Mouse (Mus musculus) bone marrow, adult 2 months (tissue): ENCODE results near the gene Spsb4. TPM values are rescaled to one million over a fixed set of nuclear protein-coding genes. Genes with fewer than 3 reads are reported as not detected.

Experiments used
- H3K27ac ChIP-seq: fragments of 200-500 bp; 2 replicates; pipeline ENCODE4 v1.5.1; 2012; ENCODE audit warnings: low read depth, mild to moderate bottlenecking, control low read depth, inconsistent platforms, low read length; ENCODE audit not compliant: control insufficient read depth, poor library complexity, insufficient read depth
- H3K4me1 ChIP-seq: fragments of 200-500 bp; 2 replicates; pipeline ENCODE4 v1.6.1; 2011; ENCODE audit warnings: low read length; ENCODE audit not compliant: control insufficient read depth, insufficient read depth
- H3K4me3 ChIP-seq: fragments of 200-500 bp; replicated peaks from 2 replicates; pipeline ENCODE3; 2011; ENCODE audit warnings: mild to moderate bottlenecking, low read depth, low read length, control low read depth; ENCODE audit not compliant: control insufficient read depth
- CTCF ChIP-seq: fragments of 200-500 bp; IDR thresholded peaks from 2 replicates; pipeline ENCODE4 v1.5.1; 2011; ENCODE audit warnings: low read length, control low read depth; ENCODE audit not compliant: control insufficient read depth, insufficient read depth
- POLR2A ChIP-seq: fragments of 200-500 bp; IDR thresholded peaks from 2 replicates; pipeline ENCODE4 v1.6.1; 2011; ENCODE audit warnings: low read depth, mild to moderate bottlenecking, control low read depth, low read length, borderline replicate concordance; ENCODE audit not compliant: control insufficient read depth
- WGBS: fragments of 180-500 bp; shearing (Covaris S2); methylation state at CpG from one replicate; pipeline ENCODE4 v1.1.7; 2018; 5-methylcytosine and 5-hydroxymethylcytosine counted together
- polyA plus RNA-seq: library from polyadenylated mRNA; stranded (reverse); fragments of >200 nt; gene quantifications from 2 replicates; pipeline ENCODE4 v1.2.4, GENCODE M21; 2011; ENCODE audit warnings: low replicate concordance; ENCODE audit not compliant: missing spikeins, insufficient read depth, insufficient read length

The Spsb4 gene
- polyA plus RNA-seq, 1 experiment: 1.5 TPM

GRCm38 (mm10) chr9:97046240-97046639, 27.6 kb upstream of the Spsb4 start:
- no peak overlapping the region for H3K27ac ChIP-seq
- WGBS: 80% methylated on average over 4 of the region's 4 CpGs
- H3K4me3 ChIP-seq: no peak overlapping the region

GRCm38 (mm10) chr9:97041633-97042032, 23.0 kb upstream of the Spsb4 start:
- WGBS: 44% methylated on average over 8 of the region's 8 CpGs
- H3K4me3 ChIP-seq: no peak overlapping the region

More at GRCm38 (mm10) chr9:97046240-97046639, 27.6 kb upstream of the Spsb4 start:
- TF ChIP-seq POLR2A: no peak
- no peak for TF ChIP-seq CTCF
- no peaks in the 10 kb centered on the region for H3K4me1 ChIP-seq

GRCm38 (mm10) chr9:97038010-97038409, 19.4 kb upstream of the Spsb4 start:
- Histone ChIP-seq H3K4me1 (no peaks in the 10 kb centered on the region), H3K4me3 (no peak overlapping the region), H3K27ac (no peak overlapping the region)
- WGBS: 51% methylated on average over 3 of the region's 3 CpGs
- TF ChIP-seq POLR2A (no peak), CTCF (no peak)

More at GRCm38 (mm10) chr9:97041633-97042032, 23.0 kb upstream of the Spsb4 start:
- Histone ChIP-seq H3K27ac (no peak overlapping the region), H3K4me1 (no peaks in the 10 kb centered on the region)
- TF ChIP-seq CTCF (no peak), POLR2A (no peak)

GRCm38 (mm10) chr9:97036656-97037055, 18.0 kb upstream of the Spsb4 start:
- TF ChIP-seq CTCF (no peak), POLR2A (no peak)
- H3K27ac ChIP-seq: no peak overlapping the region
- no peaks in the 10 kb centered on the region for H3K4me1 ChIP-seq
- WGBS: 82% methylated on average over 7 of the region's 7 CpGs
- H3K4me3 ChIP-seq: no peak overlapping the region

- Histone ChIP-seq H3K4me1 (no peaks in the 10 kb centered on the region), H3K27ac (no peak overlapping the region), H3K4me3 (no peak overlapping the region)
- TF ChIP-seq POLR2A (no peak), CTCF (no peak)
- WGBS: 65% methylated on average over 12 of the region's 12 CpGs
Measured at GRCm38 (mm10) chr9:97027361-97027760, 8.7 kb upstream of the Spsb4 start.

GRCm38 (mm10) chr9:97026006-97026405, 7.4 kb upstream of the Spsb4 start:
- WGBS: 80% methylated on average over 4 of the region's 4 CpGs
- Histone ChIP-seq H3K4me3 (no peak overlapping the region), H3K27ac (no peak overlapping the region), H3K4me1 (no peaks in the 10 kb centered on the region)
- TF ChIP-seq CTCF (no peak), POLR2A (no peak)

GRCm38 (mm10) chr9:97024451-97024850, 5.8 kb upstream of the Spsb4 start:
- H3K27ac ChIP-seq: no peak overlapping the region
- no peak overlapping the region for H3K4me3 ChIP-seq
- 87% methylated on average over 7 of the region's 7 CpGs for WGBS
- H3K4me1 ChIP-seq: no peaks in the 10 kb centered on the region
- no peak for TF ChIP-seq CTCF
- no peak for TF ChIP-seq POLR2A

GRCm38 (mm10) chr9:97022948-97023347, 4.3 kb upstream of the Spsb4 start:
- TF ChIP-seq CTCF (no peak), POLR2A (no peak)
- Histone ChIP-seq H3K27ac (no peak overlapping the region), H3K4me3 (no peak overlapping the region), H3K4me1 (peaks cover 2% of the 10 kb centered on the region; the same call in 1 of the 2 replicates)
- 85% methylated on average over 4 of the region's 4 CpGs for WGBS

- Histone ChIP-seq H3K4me1 (peaks cover 2% of the 10 kb centered on the region; the same call in 1 of the 2 replicates), H3K4me3 (no peak overlapping the region), H3K27ac (no peak overlapping the region)
- WGBS: 80% methylated on average over 5 of the region's 5 CpGs
- TF ChIP-seq POLR2A: no peak
- no peak for TF ChIP-seq CTCF
Measured at GRCm38 (mm10) chr9:97022371-97022770, 3.7 kb upstream of the Spsb4 start.
